Mouse (Mus musculus) midbrain, embryonic 11.5 days (tissue): ENCODE measurements around the gene Spcs1. TPM values are rescaled to one million over a fixed set of nuclear protein-coding genes. Genes with fewer than 3 reads are reported as not detected.
A peak's percentile ranks its signal among the peaks of the same experiment; 100 is the strongest.

Experiments used
- ATAC-seq: fragments of 200-750 bp; cut with Nextera tagmentation; 2 replicates; pipeline ENCODE4 v1.8.0; 2017; ENCODE audit warnings: moderate TSS enrichment, moderate library complexity; ENCODE audit not compliant: low FRiP score
- DNase-seq: peaks from one replicate; pipeline ENCODE4 v3.0.0; 2015; ENCODE audit warnings: low spot score; ENCODE audit errors: missing footprints
- H3K27ac ChIP-seq: fragments of 300-500 bp; sonication (generic); 2 replicates; pipeline ENCODE4 v1.5.1; 2014; ENCODE audit warnings: low read depth, low read length
- H3K27me3 ChIP-seq: fragments of 300-500 bp; sonication (generic); 2 replicates; pipeline ENCODE4 v1.6.1; 2014; ENCODE audit warnings: mild to moderate bottlenecking, low read length, moderate library complexity, mixed read lengths; ENCODE audit not compliant: control insufficient read depth, insufficient read depth
- H3K36me3 ChIP-seq: fragments of 300-500 bp; sonication (generic); 2 replicates; pipeline ENCODE4 v1.6.1; 2014; ENCODE audit warnings: mild to moderate bottlenecking, low read length, moderate library complexity, mixed read lengths; ENCODE audit not compliant: control insufficient read depth, insufficient read depth
- H3K4me1 ChIP-seq: fragments of 300-500 bp; sonication (generic); 2 replicates; pipeline ENCODE4 v1.6.1; 2014; ENCODE audit warnings: low read length; ENCODE audit not compliant: control insufficient read depth, insufficient read depth
- H3K4me2 ChIP-seq: fragments of 300-500 bp; sonication (generic); 2 replicates; pipeline ENCODE4 v1.6.1; 2014; ENCODE audit warnings: mild to moderate bottlenecking, moderate library complexity
- H3K4me3 ChIP-seq: fragments of 300-500 bp; sonication (generic); 2 replicates; pipeline ENCODE4 v1.5.1; 2014; ENCODE audit warnings: low read depth, low read length
- H3K9ac ChIP-seq: fragments of 300-500 bp; sonication (generic); 2 replicates; pipeline ENCODE4 v1.6.1; 2014; ENCODE audit warnings: low read length
- H3K9me3 ChIP-seq: fragments of 300-500 bp; sonication (generic); 2 replicates; pipeline ENCODE4 v1.6.1; 2016; ENCODE audit warnings: low read length; ENCODE audit not compliant: control insufficient read depth
- WGBS: fragments of 180-500 bp; shearing (Covaris S2); extraction: QIAGEN DNeasy Blood & Tissue Kit; methylation state at CpG from one replicate; pipeline ENCODE4 v1.1.7; 2014; 5-methylcytosine and 5-hydroxymethylcytosine counted together
- polyA plus RNA-seq: library from polyadenylated mRNA; unstranded; fragments of >200 nt; fragmentation: Nextera tagmentation; extraction: Ambion mirVana; gene quantifications from 2 replicates; pipeline ENCODE4 v1.2.1, GENCODE M21; 2014

The Spcs1 gene
- polyA plus RNA-seq, 1 experiment from 2014 or later, result 269 TPM

- DNase-seq (peak; percentile 39), ATAC-seq (no peak)
- peaks cover 14% of the 10 kb centered on the region for H3K4me1 ChIP-seq
- H3K27ac ChIP-seq, result no peak overlapping the region
- no peak overlapping the region for H3K9ac ChIP-seq
- no peak overlapping the region for H3K4me2 ChIP-seq
- H3K4me3 ChIP-seq, result no peak overlapping the region
- H3K36me3 ChIP-seq, result peaks cover 27% of the 10 kb centered on the region
- no peaks in the 10 kb centered on the region for H3K9me3 ChIP-seq
- 89% methylated on average over 1 of the region's 1 CpGs for WGBS
- H3K27me3 ChIP-seq, result no peaks in the 10 kb centered on the region
Measured at GRCm38 (mm10) chr14:31016063-31016462, 14.6 kb upstream of the Spcs1 start.

- ATAC-seq, result no peak
- H3K36me3 ChIP-seq, result peaks cover 32% of the 10 kb centered on the region
- H3K4me2 ChIP-seq, result no peak overlapping the region
- peak; percentile 69 for DNase-seq
- no peak overlapping the region for H3K27ac ChIP-seq
- peaks cover 8% of the 10 kb centered on the region for H3K4me1 ChIP-seq
- H3K9ac ChIP-seq, result no peak overlapping the region
- WGBS, result 95% methylated on average over 2 of the region's 2 CpGs
- H3K9me3 ChIP-seq, result no peaks in the 10 kb centered on the region
- no peaks in the 10 kb centered on the region for H3K27me3 ChIP-seq
- H3K4me3 ChIP-seq, result no peak overlapping the region
Measured at GRCm38 (mm10) chr14:31013928-31014327, 12.5 kb upstream of the Spcs1 start.

GRCm38 (mm10) chr14:31011588-31011987 lies 10.1 kb upstream of the Spcs1 start:
- H3K9me3 ChIP-seq, result no peaks in the 10 kb centered on the region
- WGBS, result 91% methylated on average over 3 of the region's 3 CpGs
- DNase-seq (peak; percentile 81), ATAC-seq (no peak)
- no peak overlapping the region for H3K4me2 ChIP-seq
- H3K27me3 ChIP-seq, result no peaks in the 10 kb centered on the region
- no peak overlapping the region for H3K27ac ChIP-seq
- no peak overlapping the region for H3K4me3 ChIP-seq
- no peaks in the 10 kb centered on the region for H3K4me1 ChIP-seq
- H3K9ac ChIP-seq, result no peak overlapping the region
- peaks cover 33% of the 10 kb centered on the region for H3K36me3 ChIP-seq

GRCm38 (mm10) chr14:31006779-31007178 lies 5.3 kb upstream of the Spcs1 start:
- H3K9ac ChIP-seq, result no peak overlapping the region
- WGBS, result 87% methylated on average over 5 of the region's 5 CpGs
- peaks cover 7% of the 10 kb centered on the region for H3K36me3 ChIP-seq

GRCm38 (mm10) chr14:31004527-31004926 lies 3.1 kb upstream of the Spcs1 start:
- no peaks in the 10 kb centered on the region for H3K9me3 ChIP-seq
- H3K27ac ChIP-seq, result no peak overlapping the region
- no peaks in the 10 kb centered on the region for H3K27me3 ChIP-seq
- ATAC-seq, result no peak
- no peak overlapping the region for H3K4me3 ChIP-seq
- DNase-seq, result peak; percentile 8
- peaks cover 3% of the 10 kb centered on the region; the same call in 1 of the 2 replicates for H3K36me3 ChIP-seq
- H3K4me2 ChIP-seq, result no peak overlapping the region
- H3K4me1 ChIP-seq, result peaks cover 11% of the 10 kb centered on the region
- H3K9ac ChIP-seq, result no peak overlapping the region
- WGBS, result 86% methylated on average over 2 of the region's 2 CpGs

More at GRCm38 (mm10) chr14:31006779-31007178, 5.3 kb upstream of the Spcs1 start:
- Histone ChIP-seq H3K4me3 (no peak overlapping the region), H3K4me1 (peaks cover 5% of the 10 kb centered on the region; the same call in 1 of the 2 replicates), H3K27ac (no peak overlapping the region), H3K9me3 (no peaks in the 10 kb centered on the region), H3K4me2 (no peak overlapping the region), H3K27me3 (no peaks in the 10 kb centered on the region)
- ATAC-seq (no peak), DNase-seq (peak; percentile 45)

GRCm38 (mm10) chr14:31000816-31001306 lies 611 bp downstream of the Spcs1 start:
- H3K9me3 ChIP-seq, result no peaks in the 10 kb centered on the region
- DNase-seq (no peak), ATAC-seq (peak; percentile 53)
- H3K27me3 ChIP-seq, result no peaks in the 10 kb centered on the region
- H3K9ac ChIP-seq, result peak overlapping the region; percentile 91
- peaks cover 11% of the 10 kb centered on the region for H3K4me1 ChIP-seq
- H3K36me3 ChIP-seq, result no peaks in the 10 kb centered on the region
- H3K27ac ChIP-seq, result peak overlapping the region; percentile 22; the same call in 1 of the 2 replicates
- peak overlapping the region; percentile 93 for H3K4me3 ChIP-seq
- H3K4me2 ChIP-seq, result peak overlapping the region; percentile 85
- under 1% methylated on average over 21 of the region's 21 CpGs for WGBS

- WGBS, result 69% methylated on average over 10 of the region's 10 CpGs
- Histone ChIP-seq H3K4me3 (peak overlapping the region; percentile 93), H3K4me2 (peak overlapping the region; percentile 85), H3K36me3 (no peaks in the 10 kb centered on the region), H3K9me3 (no peaks in the 10 kb centered on the region), H3K27me3 (no peaks in the 10 kb centered on the region), H3K27ac (no peak overlapping the region), H3K4me1 (peaks cover 11% of the 10 kb centered on the region), H3K9ac (peak overlapping the region; percentile 91)
- ATAC-seq (no peak), DNase-seq (peak; percentile 81)
Measured at GRCm38 (mm10) chr14:31000356-31000755, 1.1 kb downstream of the Spcs1 start.

- no peak overlapping the region for H3K4me2 ChIP-seq
- no peak overlapping the region for H3K27ac ChIP-seq
- H3K4me3 ChIP-seq, result no peak overlapping the region
- ATAC-seq (no peak), DNase-seq (no peak)
- no peaks in the 10 kb centered on the region for H3K9me3 ChIP-seq
- H3K9ac ChIP-seq, result no peak overlapping the region
- no peaks in the 10 kb centered on the region for H3K27me3 ChIP-seq
- H3K36me3 ChIP-seq, result no peaks in the 10 kb centered on the region
- peaks cover 6% of the 10 kb centered on the region for H3K4me1 ChIP-seq
Measured at GRCm38 (mm10) chr14:30996417-30996816, 5.1 kb downstream of the Spcs1 start.

GRCm38 (mm10) chr14:30976222-30976621 lies 25.2 kb downstream of the Spcs1 start:
- Histone ChIP-seq H3K9me3 (no peaks in the 10 kb centered on the region), H3K9ac (no peak overlapping the region), H3K36me3 (0 out of 2 replicates have a peak, but pooled peaks cover 3% of the 10 kb centered on the region), H3K27ac (no peak overlapping the region), H3K4me1 (no peaks in the 10 kb centered on the region), H3K4me3 (no peak overlapping the region), H3K4me2 (no peak overlapping the region), H3K27me3 (no peaks in the 10 kb centered on the region)
- 87% methylated on average over 3 of the region's 3 CpGs for WGBS
- ATAC-seq, result no peak
- DNase-seq, result no peak
